Mouse (Mus musculus): Measurements from ENCODE around the gene Cys1. TPM values are rescaled to one million over a fixed set of nuclear protein-coding genes. Genes with fewer than 3 reads are reported as not detected.

The Cys1 gene
- polyA plus RNA-seq, 1 experiment, result 0.26 TPM

GRCm38 (mm10) chr12:24659923-24660322, 21.7 kb downstream of the Cys1 start:
- no peaks in the 10 kb centered on the region for H3K79me2 ChIP-seq (ENCODE audit: control insufficient read depth, insufficient read depth)
- H3K4me3 ChIP-seq, result no peak overlapping the region
- H3K36me3 ChIP-seq (ENCODE audit: control insufficient read depth, insufficient read depth), result peaks cover 21% of the 10 kb centered on the region
- no peak overlapping the region for H3ac ChIP-seq (ENCODE audit: control insufficient read depth, insufficient read length)
- no peak for TF ChIP-seq MAX (IDR thresholded peaks at IDR 0.05; ENCODE audit: low read depth)
- no peak for TF ChIP-seq TCF3 (IDR thresholded peaks at IDR 0.05; ENCODE audit: insufficient read length, low read depth)
- no peak for TF ChIP-seq POLR2A (IDR thresholded peaks at IDR 0.05; ENCODE audit: insufficient read length, low read depth)
- no peak for TF ChIP-seq POLR2AphosphoS2 (IDR thresholded peaks at IDR 0.05; ENCODE audit: insufficient read length, low read depth)
- TF ChIP-seq MYOG (IDR thresholded peaks at IDR 0.05; ENCODE audit: control insufficient read depth in 1 of 3, insufficient read depth in 1 of 3, insufficient read length in 2 of 3, low read depth in 2 of 3), result no peak
- no peak for TF ChIP-seq SRF (IDR thresholded peaks at IDR 0.05; ENCODE audit: control insufficient read depth, insufficient read length, low read depth)
- TF ChIP-seq USF1 (IDR thresholded peaks at IDR 0.05; ENCODE audit: low read depth), result no peak
- no peak for TF ChIP-seq REST (IDR thresholded peaks at IDR 0.05; ENCODE audit: insufficient read depth, insufficient read length)
- TF ChIP-seq CEBPB (IDR thresholded peaks at IDR 0.05; ENCODE audit: insufficient read depth, poor library complexity, severe bottlenecking), result no peak
- no peak for TF ChIP-seq MYOD1 (IDR thresholded peaks at IDR 0.05; ENCODE audit: control insufficient read depth in 1 of 3, insufficient read length in 2 of 3, low read depth in 2 of 3)
- TF ChIP-seq TCF12 (IDR thresholded peaks at IDR 0.05; ENCODE audit: insufficient read depth, poor library complexity, severe bottlenecking), result no peak
- no peak for TF ChIP-seq E2F4 (IDR thresholded peaks at IDR 0.05; ENCODE audit: insufficient read depth)
- H3K4me2 ChIP-seq (ENCODE audit: low read depth), result no peak overlapping the region
- H3K27me3 ChIP-seq (ENCODE audit: control insufficient read depth, insufficient read depth, insufficient read length), result no peaks in the 10 kb centered on the region

- Histone ChIP-seq H3K27me3 (ENCODE audit: control insufficient read depth, insufficient read depth, insufficient read length) (no peaks in the 10 kb centered on the region), H3K79me2 (ENCODE audit: control insufficient read depth, insufficient read depth) (no peaks in the 10 kb centered on the region), H3ac (ENCODE audit: control insufficient read depth, insufficient read length) (no peak overlapping the region), H3K36me3 (ENCODE audit: control insufficient read depth, insufficient read depth) (peaks cover 21% of the 10 kb centered on the region), H3K4me3 (no peak overlapping the region), H3K4me2 (ENCODE audit: low read depth) (no peak overlapping the region)
- TF ChIP-seq TCF3 (IDR thresholded peaks at IDR 0.05; ENCODE audit: insufficient read length, low read depth) (no peak), TCF12 (IDR thresholded peaks at IDR 0.05; ENCODE audit: insufficient read depth, poor library complexity, severe bottlenecking) (no peak), REST (IDR thresholded peaks at IDR 0.05; ENCODE audit: insufficient read depth, insufficient read length) (no peak), POLR2A (IDR thresholded peaks at IDR 0.05; ENCODE audit: insufficient read length, low read depth) (no peak), SRF (IDR thresholded peaks at IDR 0.05; ENCODE audit: control insufficient read depth, insufficient read length, low read depth) (no peak), E2F4 (IDR thresholded peaks at IDR 0.05; ENCODE audit: insufficient read depth) (no peak), CEBPB (IDR thresholded peaks at IDR 0.05; ENCODE audit: insufficient read depth, poor library complexity, severe bottlenecking) (no peak), USF1 (IDR thresholded peaks at IDR 0.05; ENCODE audit: low read depth) (no peak)
Observed at GRCm38 (mm10) chr12:24658998-24659397, 22.6 kb downstream of the Cys1 start.

GRCm38 (mm10) chr12:24656436-24656835, 25.2 kb downstream of the Cys1 start:
- no peak overlapping the region for H3K4me3 ChIP-seq
- H3K4me2 ChIP-seq (ENCODE audit: low read depth), result no peak overlapping the region
- H3ac ChIP-seq (ENCODE audit: control insufficient read depth, insufficient read length), result no peak overlapping the region
- H3K27me3 ChIP-seq (ENCODE audit: control insufficient read depth, insufficient read depth, insufficient read length), result no peaks in the 10 kb centered on the region
- peaks cover 21% of the 10 kb centered on the region for H3K36me3 ChIP-seq (ENCODE audit: control insufficient read depth, insufficient read depth)
- no peaks in the 10 kb centered on the region for H3K79me2 ChIP-seq (ENCODE audit: control insufficient read depth, insufficient read depth)
- TF ChIP-seq MYOG (IDR thresholded peaks at IDR 0.05; ENCODE audit: control insufficient read depth in 1 of 3, insufficient read depth in 1 of 3, insufficient read length in 2 of 3, low read depth in 2 of 3) (no peak), POLR2A (IDR thresholded peaks at IDR 0.05; ENCODE audit: insufficient read length, low read depth) (no peak), MYOD1 (IDR thresholded peaks at IDR 0.05; ENCODE audit: control insufficient read depth in 1 of 3, insufficient read length in 2 of 3, low read depth in 2 of 3) (no peak), TCF12 (IDR thresholded peaks at IDR 0.05; ENCODE audit: insufficient read depth, poor library complexity, severe bottlenecking) (no peak), POLR2AphosphoS2 (IDR thresholded peaks at IDR 0.05; ENCODE audit: insufficient read length, low read depth) (no peak), USF1 (IDR thresholded peaks at IDR 0.05; ENCODE audit: low read depth) (no peak), REST (IDR thresholded peaks at IDR 0.05; ENCODE audit: insufficient read depth, insufficient read length) (no peak), SRF (IDR thresholded peaks at IDR 0.05; ENCODE audit: control insufficient read depth, insufficient read length, low read depth) (no peak)

GRCm38 (mm10) chr12:24654065-24654862, 27.3 kb downstream of the Cys1 start:
- Histone ChIP-seq H3K27me3 (ENCODE audit: control insufficient read depth, insufficient read depth, insufficient read length) (no peaks in the 10 kb centered on the region), H3K79me2 (ENCODE audit: control insufficient read depth, insufficient read depth) (no peaks in the 10 kb centered on the region), H3K4me2 (ENCODE audit: low read depth) (no peak overlapping the region), H3K36me3 (ENCODE audit: control insufficient read depth, insufficient read depth) (peaks cover 21% of the 10 kb centered on the region), H3ac (ENCODE audit: control insufficient read depth, insufficient read length) (no peak overlapping the region), H3K4me3 (no peak overlapping the region)
- no peak for TF ChIP-seq CEBPB (IDR thresholded peaks at IDR 0.05; ENCODE audit: insufficient read depth, poor library complexity, severe bottlenecking)
- TF ChIP-seq MYOD1 (IDR thresholded peaks at IDR 0.05; ENCODE audit: control insufficient read depth in 1 of 3, insufficient read length in 2 of 3, low read depth in 2 of 3), result no peak
- TF ChIP-seq MYOG (IDR thresholded peaks at IDR 0.05; ENCODE audit: control insufficient read depth in 1 of 3, insufficient read depth in 1 of 3, insufficient read length in 2 of 3, low read depth in 2 of 3), result no peak
- no peak for TF ChIP-seq TCF3 (IDR thresholded peaks at IDR 0.05; ENCODE audit: insufficient read length, low read depth)
